Mouse (Mus musculus) ES-E14 (cell line): ENCODE results near the gene Capzb. TPM values are rescaled to one million over a fixed set of nuclear protein-coding genes. Genes with fewer than 3 reads are reported as not detected.

ENCODE experiments used
- DNase-seq: peaks from one replicate; pipeline ENCODE4 v3.0.0-alpha.2; 2013; ENCODE audit warnings: low read depth, low spot score
- H3K27ac ChIP-seq: 2 replicates; pipeline ENCODE4 v1.5.1; 2012; ENCODE audit warnings: low read depth, mild to moderate bottlenecking, low read length, moderate library complexity, mixed read lengths; ENCODE audit not compliant: poor library complexity, insufficient read depth, severe bottlenecking
- H3K36me3 ChIP-seq: 2 replicates; pipeline ENCODE4 v1.6.1; 2012; ENCODE audit warnings: mild to moderate bottlenecking, low read length, moderate library complexity, mixed read lengths; ENCODE audit not compliant: control insufficient read depth, poor library complexity, insufficient read depth, severe bottlenecking
- H3K4me1 ChIP-seq, 2 experiments: fragments of 150-350 bp in 1 of 2; sonication (generic) in 1 of 2; 2 replicates each; pipeline ENCODE4 v1.6.1; 2012; ENCODE audit warnings: low read length in 2 of 2, mild to moderate bottlenecking in 1 of 2, mixed read lengths in 1 of 2; ENCODE audit not compliant: control insufficient read depth in 2 of 2, insufficient read depth in 2 of 2, poor library complexity in 1 of 2
- H3K4me3 ChIP-seq, 2 experiments: fragments of 150-350 bp in 1 of 2; sonication (generic) in 1 of 2; 2 replicates each; pipeline ENCODE4 v1.5.1; 2012; ENCODE audit warnings: low read length in 2 of 2, low read depth in 1 of 2, mild to moderate bottlenecking in 1 of 2, mixed read lengths in 1 of 2; ENCODE audit not compliant: insufficient read depth in 1 of 2, poor library complexity in 1 of 2, severe bottlenecking in 1 of 2
- H3K9ac ChIP-seq: 2 replicates; pipeline ENCODE4 v1.6.1; 2012; ENCODE audit warnings: low read depth, mild to moderate bottlenecking, low read length, mixed read lengths; ENCODE audit not compliant: poor library complexity, insufficient read depth, severe bottlenecking
- H3K9me3 ChIP-seq: fragments of 150-350 bp; sonication (generic); 2 replicates; pipeline ENCODE4 v1.6.1; 2012; ENCODE audit warnings: low read depth, mild to moderate bottlenecking, low read length; ENCODE audit not compliant: control insufficient read depth, insufficient read depth
- CHD2 ChIP-seq: IDR thresholded peaks from 2 replicates; pipeline ENCODE4 v1.6.1; 2014; ENCODE audit warnings: mild to moderate bottlenecking, low read depth, low read length, inconsistent platforms
- HCFC1 ChIP-seq: IDR thresholded peaks from 2 replicates; pipeline ENCODE4 v1.6.1; 2012; ENCODE audit warnings: low read length, inconsistent platforms, borderline replicate concordance; ENCODE audit not compliant: insufficient read depth
- MAFK ChIP-seq: IDR thresholded peaks from 2 replicates; pipeline ENCODE4 v1.6.1; 2014; ENCODE audit warnings: mild to moderate bottlenecking, low read depth, low read length, inconsistent platforms; ENCODE audit not compliant: insufficient read depth
- ZC3H11A ChIP-seq: IDR thresholded peaks from 2 replicates; pipeline ENCODE4 v1.6.1; 2012; ENCODE audit warnings: low read depth, mild to moderate bottlenecking, inconsistent platforms, low read length, borderline replicate concordance
- ZNF384 ChIP-seq: IDR thresholded peaks from 2 replicates; pipeline ENCODE4 v1.6.1; 2012; ENCODE audit warnings: low read depth, low read length, inconsistent platforms
- in situ Hi-C, 2 experiments: fragments of 600-800 bp; cut with MboI; formaldehyde crosslinking; loops; one replicate each; pipeline ENCODE4 v1.15.1; 2025; ENCODE audit warnings: low sequenced_read_pairs in 2 of 2, inconsistent platforms in 1 of 2; ENCODE audit not compliant: unreplicated experiment in 2 of 2
- total RNA-seq: library from RNA; depleted of rRNA; stranded (reverse); fragments of 300-350 nt; gene quantifications from 2 replicates; pipeline ENCODE4 v1.2.3, GENCODE M21; 2012

The Capzb gene
- total RNA-seq, 1 experiment = 111 TPM

- Histone ChIP-seq H3K9me3 (no peaks in the 10 kb centered on the region), H3K36me3 (peaks cover 22% of the 10 kb centered on the region), H3K4me3 (no peak overlapping the region), H3K4me1 (peaks cover 4 to 37% of the 10 kb centered on the region in 2 experiments; a peak in 3 of 4 replicates), H3K9ac (no peak overlapping the region), H3K27ac (peak overlapping the region; percentile 54; the same call in 1 of the 2 replicates)
- in situ Hi-C loops = no loop called here
- TF ChIP-seq HCFC1 (no peak), ZC3H11A (no peak), MAFK (no peak), CHD2 (no peak), ZNF384 (no peak)
- DNase-seq = no peak
Observed at GRCm38 (mm10) chr4:139231163-139231562, 38.5 kb downstream of the Capzb start.

GRCm38 (mm10) chr4:139232479-139233145 is 39.9 kb downstream of the Capzb start:
- Histone ChIP-seq H3K36me3 (peaks cover 15% of the 10 kb centered on the region; the same call in 1 of the 2 replicates), H3K9ac (peak overlapping the region; percentile 38; the same call in 1 of the 2 replicates), H3K4me3 (0 out of 4 replicates have a peak overlapping the region, but pooled peaks of 1 of the 2 experiments have one; percentile 15), H3K27ac (peak overlapping the region; percentile 54), H3K4me1 (peaks cover 4 to 35% of the 10 kb centered on the region in 2 experiments; a peak in 3 of 4 replicates), H3K9me3 (no peaks in the 10 kb centered on the region)
- peak; percentile 87 for DNase-seq
- in situ Hi-C loops = no loop called here
- TF ChIP-seq MAFK = peak; percentile 20; the same call in 1 of the 2 replicates
- TF ChIP-seq ZC3H11A = no peak; the same call in 1 of the 2 replicates

- peak overlapping the region; percentile 54 for H3K27ac ChIP-seq
- peaks cover 17% of the 10 kb centered on the region; the same call in 1 of the 2 replicates for H3K36me3 ChIP-seq
- no peak overlapping the region for H3K4me3 ChIP-seq
- TF ChIP-seq MAFK (no peak), ZC3H11A (no peak), CHD2 (no peak), HCFC1 (no peak), ZNF384 (no peak)
- H3K4me1 ChIP-seq = peaks cover 4 to 36% of the 10 kb centered on the region in 2 experiments; a peak in 3 of 4 replicates
- H3K9ac ChIP-seq = peak overlapping the region; percentile 38; the same call in 1 of the 2 replicates
- in situ Hi-C loops = no loop called here
- no peaks in the 10 kb centered on the region for H3K9me3 ChIP-seq
- no peak for DNase-seq
Observed at GRCm38 (mm10) chr4:139233146-139233495, 40.4 kb downstream of the Capzb start.

- H3K9me3 ChIP-seq = no peaks in the 10 kb centered on the region
- peaks cover 17% of the 10 kb centered on the region; the same call in 1 of the 2 replicates for H3K36me3 ChIP-seq
- 0 out of 2 replicates have a peak overlapping the region, but pooled peaks have one; percentile 28 for H3K9ac ChIP-seq
- H3K27ac ChIP-seq = no peak overlapping the region
- no peak overlapping the region for H3K4me3 ChIP-seq
- no peak for DNase-seq
- peaks cover 6 to 37% of the 10 kb centered on the region in 2 experiments; a peak in 3 of 4 replicates for H3K4me1 ChIP-seq
- no peak for TF ChIP-seq ZNF384
- no peak for TF ChIP-seq CHD2
- no peak for TF ChIP-seq HCFC1
- TF ChIP-seq ZC3H11A = no peak
- no peak for TF ChIP-seq MAFK
- in situ Hi-C loops = no loop called here
Observed at GRCm38 (mm10) chr4:139233755-139234254, 41.1 kb downstream of the Capzb start.
